In genomic region chr5:86803962-86804940, GRCm38 (mm10) we compare ENCODE assay signal across 8 mouse cellular contexts. TPM values are rescaled to one million over a fixed set of nuclear protein-coding genes. Genes with fewer than 3 reads are reported as not detected.
A peak's percentile ranks its signal among the peaks of the same experiment; 100 is the strongest.
DNase-seq lines count a peak whose midpoint lies in the region; ATAC-seq lines count a peak whose summit lies in the region.

Gene Ythdc1 (plus strand): TSS chr5:86804221.

- peak; percentile 100 for ATAC-seq in hindbrain, embryonic 14.5 days (ENCODE audit: low FRiP score)

- H3K27ac ChIP-seq in hindbrain, embryonic 14.5 days: peak within 1 kb of the TSS; percentile 100

- no peaks in the 10 kb centered on the region for H3K36me3 ChIP-seq in hindbrain, embryonic 14.5 days (replicated peaks; ENCODE audit: control insufficient read depth, insufficient read depth)

- H3K27me3 ChIP-seq in hindbrain, embryonic 14.5 days (ENCODE audit: control insufficient read depth, insufficient read depth, low read length): no peaks in the 10 kb centered on the region

- H3K4me3 ChIP-seq in hindbrain, embryonic 14.5 days (replicated peaks; ENCODE audit: low read length): peak within 1 kb of the TSS; percentile 85

- H3K4me2 ChIP-seq in hindbrain, embryonic 14.5 days (replicated peaks): peak within 1 kb of the TSS; percentile 58

- WGBS in hindbrain, embryonic 14.5 days: under 1% methylated on average over 105 of the region's 111 CpGs

- peak; percentile 95 for DNase-seq in R1 (ENCODE audit: low read depth, low spot score)
- DNase-seq in cerebellum, postnatal 25 days: peak; percentile 96 to 98
- peak; percentile 88 to 92 for DNase-seq in frontal cortex, postnatal 25 days (ENCODE audit: low spot score in 2 of 2)
- DNase-seq in hindbrain, embryonic 14.5 days (ENCODE audit: low spot score): peak; percentile 95
- peak; percentile 92 to 95 for DNase-seq in layer of hippocampus, postnatal 36 days
- DNase-seq in lung, postnatal 36 days: peak; percentile 97
- DNase-seq in retina, postnatal 1 day: peak; percentile 98
- peak; percentile 86 to 91 for DNase-seq in urinary bladder, adult 18-20 months (ENCODE audit: low spot score in 2 of 2)

- H3K9me3 ChIP-seq in hindbrain, embryonic 14.5 days (ENCODE audit: control insufficient read depth, low read length): no peaks in the 10 kb centered on the region

- peaks cover 27% of the 10 kb centered on the region for H3K4me1 ChIP-seq in hindbrain, embryonic 14.5 days (replicated peaks; ENCODE audit: control insufficient read depth, insufficient read depth, low read length)

- peak within 1 kb of the TSS; percentile 96 for H3K9ac ChIP-seq in hindbrain, embryonic 14.5 days

RNA-seq across cellular contexts. Expression of gene Ythdc1, which starts in this region (rescaled TPM):
- 40.1 and 40.2 TPM in 2 replicates for polyA plus RNA-seq in hindbrain, embryonic 14.5 days (2014; fragmentation: Nextera tagmentation; extraction: Ambion mirVana)
- 10 to 100 TPM; 67.3 to 68.1 TPM for total RNA-seq in layer of hippocampus, postnatal 36 days (2021)

Comparison
In these comparisons a context has a peak if more than half of its experiments do, and no peak if none do; other contexts are left out.
1. Peak in every context shown above with its lines: DNase-seq, ATAC-seq, H3K4me3 ChIP-seq and H3K27ac ChIP-seq.